Mouse (Mus musculus) MN1 (cell line): ENCODE results near the gene Slit3.

ENCODE experiments used
- DNase-seq: peaks from one replicate; pipeline ENCODE4 v3.0.0-alpha.2; 2016; ENCODE audit warnings: low spot score

Slit3 gene

DNA sequence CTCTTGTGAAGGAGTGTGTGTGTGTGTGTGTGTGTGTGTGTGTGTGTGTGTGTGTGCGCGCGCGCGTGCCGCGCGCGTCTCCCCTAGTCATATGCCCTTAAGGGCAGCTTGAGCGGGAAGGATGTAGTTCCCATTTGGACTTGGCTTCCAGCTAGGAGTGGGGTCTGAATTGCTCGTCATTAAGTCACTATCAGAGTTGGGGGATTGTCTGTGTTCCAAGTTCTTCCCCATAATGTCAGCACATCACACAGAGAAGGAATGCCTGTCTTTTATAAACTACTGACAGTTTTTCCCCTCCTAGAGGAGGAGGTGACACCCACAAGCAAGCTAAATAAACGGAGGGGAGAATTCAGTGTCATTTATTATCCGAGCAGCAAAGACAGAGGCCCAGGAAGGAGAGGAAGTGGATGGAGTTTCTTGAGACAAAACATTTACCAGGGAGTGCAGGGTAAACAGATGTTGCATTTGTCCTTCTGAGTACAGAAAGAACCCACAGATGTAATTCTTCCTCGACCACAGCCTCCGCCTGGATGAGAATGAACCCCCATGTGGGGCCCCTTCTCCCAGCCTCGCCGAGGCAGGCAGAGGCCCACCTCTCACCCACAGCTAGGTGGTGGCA, 3.6 kb downstream of the Slit3 start:
- DNase-seq = no peak

DNA sequence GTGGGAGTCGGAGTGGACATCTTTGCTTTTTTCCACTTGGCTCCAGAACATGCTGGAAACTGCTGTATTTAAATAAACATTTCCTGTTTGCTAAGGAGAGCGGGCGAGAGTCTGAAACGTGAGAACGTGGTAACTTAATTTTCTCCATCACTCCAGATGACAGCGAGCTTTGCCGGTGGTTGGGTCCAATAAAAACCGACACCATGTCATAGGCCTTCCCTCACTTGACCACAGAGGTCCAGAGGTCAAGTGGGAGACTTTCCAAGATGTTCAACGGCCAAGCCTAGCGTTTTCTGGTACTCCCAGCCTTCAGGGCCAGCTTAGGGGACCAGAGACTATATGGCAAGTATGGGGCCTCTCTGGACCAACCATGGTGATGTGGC, 4.1 kb downstream of the Slit3 start:
- no peak for DNase-seq

DNA sequence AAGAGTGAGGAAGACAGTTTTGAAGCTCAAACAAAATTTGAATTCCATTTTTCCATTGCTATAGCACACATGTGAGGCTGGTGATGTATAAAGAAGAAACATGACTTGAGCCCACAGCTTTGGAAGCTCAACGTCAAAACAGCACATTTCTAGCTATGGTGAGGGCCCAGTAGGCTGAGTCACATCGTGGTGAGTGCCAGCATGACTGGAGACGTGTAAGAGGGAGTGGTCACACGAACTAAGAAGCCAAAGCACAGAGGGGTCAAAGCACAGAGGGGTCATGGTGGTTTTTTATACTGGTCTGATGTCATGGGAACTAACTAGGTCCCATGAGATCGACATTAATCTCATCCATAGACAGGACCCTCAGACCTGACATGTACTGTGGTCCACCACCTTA, 10.7 kb downstream of the Slit3 start:
- DNase-seq = no peak

DNA sequence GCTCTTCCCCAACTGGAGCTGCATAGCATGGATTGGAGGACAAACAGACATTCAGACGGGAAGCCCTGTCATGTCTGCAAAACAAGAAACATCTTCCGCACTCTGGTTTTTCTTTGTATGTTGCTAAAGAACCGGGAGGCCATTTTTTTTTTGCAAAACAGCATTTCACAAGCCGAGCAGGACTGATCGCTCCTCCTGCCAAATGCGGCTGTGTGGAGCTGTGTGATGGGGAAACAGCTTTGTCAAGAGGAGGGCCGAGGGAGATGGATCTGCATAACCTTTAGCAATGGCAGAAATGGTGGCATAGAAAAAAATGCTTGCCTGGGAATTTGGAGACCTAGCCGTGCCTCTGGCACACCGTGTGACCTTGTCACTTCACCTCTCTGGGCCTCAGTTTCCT, 15.6 kb downstream of the Slit3 start:
- no peak for DNase-seq

DNA sequence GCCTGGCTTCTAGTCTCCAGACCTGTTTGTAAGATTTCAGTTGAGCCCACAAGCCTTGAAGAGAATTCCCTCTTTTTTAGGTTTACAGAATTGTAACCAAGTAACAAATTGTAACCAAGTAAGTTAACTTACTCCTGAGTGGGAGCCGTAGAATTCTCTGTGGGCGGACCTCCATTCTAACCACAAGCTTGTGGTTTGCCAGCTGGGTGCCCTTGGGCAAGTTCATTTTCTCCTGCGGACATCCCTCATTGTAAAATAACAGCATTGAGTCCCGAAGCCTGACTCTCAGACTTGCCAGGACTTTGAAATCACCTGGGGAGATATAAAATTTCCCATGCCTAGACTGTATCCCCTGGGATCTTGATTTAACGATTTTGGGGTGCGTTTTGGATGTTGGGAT, 19.1 kb downstream of the Slit3 start:
- no peak for DNase-seq

DNA sequence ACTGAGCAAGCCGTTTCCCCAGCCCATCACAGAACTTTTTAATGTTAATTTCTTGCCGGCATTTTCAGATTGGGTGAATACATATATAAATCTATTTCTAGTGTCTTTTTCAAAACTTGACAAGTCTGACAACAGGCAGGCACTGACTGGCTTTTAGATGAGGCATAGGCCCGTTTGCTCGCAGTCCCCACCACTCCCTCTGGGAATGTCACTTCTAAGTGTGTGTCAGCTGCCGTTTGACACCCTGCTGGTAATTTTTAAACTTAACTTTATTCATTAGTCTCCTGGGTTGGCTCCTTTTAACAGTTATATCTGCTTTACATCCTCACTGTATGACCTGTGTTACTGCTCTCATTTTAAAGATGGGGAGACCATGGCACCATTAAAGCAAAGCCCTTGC, 21.2 kb downstream of the Slit3 start:
- DNase-seq = no peak

DNA sequence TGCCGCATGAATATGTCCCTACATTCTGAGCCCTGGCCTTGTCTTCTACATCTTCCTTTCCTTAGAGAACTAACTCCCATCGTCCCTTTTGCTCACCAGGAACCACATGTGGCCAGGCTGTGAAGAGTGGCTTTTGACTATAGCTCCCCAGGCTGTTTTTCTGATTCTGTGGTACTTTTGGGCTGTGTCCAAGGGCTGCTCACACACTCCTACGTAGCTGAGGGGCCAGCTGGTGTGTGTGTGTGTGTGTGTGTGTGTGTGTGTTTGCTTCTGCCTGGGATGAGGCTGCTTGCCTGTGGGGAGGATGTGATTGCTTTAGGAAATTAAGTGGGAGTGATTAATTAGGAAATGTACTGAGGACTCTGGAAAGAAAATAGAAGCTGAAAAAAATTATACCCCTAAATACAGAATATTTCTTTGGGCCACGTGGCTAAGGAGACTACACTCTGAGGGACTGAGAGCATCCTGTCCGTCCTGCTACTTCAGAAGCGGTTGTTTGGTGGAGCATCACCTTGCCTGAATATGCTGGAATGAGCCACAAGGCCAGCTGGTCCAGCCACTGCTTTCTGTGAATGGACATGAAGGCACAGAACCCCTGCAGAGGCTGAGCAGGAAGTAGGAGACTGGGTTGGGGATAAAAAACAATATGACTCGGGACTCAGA, 21.8 kb downstream of the Slit3 start:
- DNase-seq = peak; percentile 64

DNA sequence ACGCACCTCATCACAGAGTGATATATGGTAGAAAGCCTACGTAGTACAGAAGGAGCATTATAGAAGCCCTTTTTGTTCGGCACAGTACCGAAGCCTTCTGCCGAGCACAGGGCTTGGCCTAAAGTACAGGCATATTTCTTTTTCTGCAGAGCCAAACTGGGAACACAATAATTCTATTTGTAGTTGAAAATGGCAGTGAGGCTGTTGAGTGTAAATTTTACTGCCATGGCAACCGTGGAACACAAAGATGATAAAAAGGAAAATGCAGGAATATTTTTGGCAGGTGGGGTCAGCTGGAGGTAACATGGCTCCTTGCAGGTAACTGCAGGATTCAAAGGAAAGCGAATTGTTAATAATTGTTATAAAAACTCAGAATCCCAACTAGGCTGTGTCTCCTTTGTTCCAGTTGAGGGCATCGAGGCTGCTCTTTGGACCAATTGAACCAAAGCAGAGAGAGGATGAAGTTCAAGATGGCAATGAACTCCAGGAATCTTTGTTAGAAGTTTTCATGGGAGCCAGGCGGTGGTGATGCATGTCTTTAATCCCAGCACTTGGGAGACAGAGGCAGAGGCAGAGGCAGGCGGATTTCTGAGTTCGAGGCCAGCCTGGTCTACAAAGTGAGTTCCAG, 26.9 kb downstream of the Slit3 start:
- DNase-seq = no peak

DNA sequence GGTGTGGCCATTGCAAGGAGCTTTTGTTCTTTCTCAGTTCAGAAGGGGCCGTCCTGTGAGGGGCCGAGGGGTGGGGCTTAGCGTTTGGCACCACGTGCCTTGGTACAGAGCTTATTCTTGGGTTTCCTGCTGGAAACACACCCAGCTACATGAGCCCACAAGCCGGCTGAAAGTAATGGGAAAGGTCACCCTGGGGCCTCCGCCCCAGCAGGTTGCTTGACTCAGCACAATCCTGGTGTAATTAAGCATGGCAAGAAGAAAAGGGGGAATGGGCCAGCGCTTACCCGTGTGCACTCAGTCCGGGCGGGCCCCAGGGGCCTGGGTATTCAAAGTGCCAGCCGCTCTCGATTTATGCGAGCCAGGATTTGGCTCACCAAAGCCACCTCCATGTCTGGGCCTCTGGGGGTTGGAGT, 30.5 kb downstream of the Slit3 start:
- no peak for DNase-seq

DNA sequence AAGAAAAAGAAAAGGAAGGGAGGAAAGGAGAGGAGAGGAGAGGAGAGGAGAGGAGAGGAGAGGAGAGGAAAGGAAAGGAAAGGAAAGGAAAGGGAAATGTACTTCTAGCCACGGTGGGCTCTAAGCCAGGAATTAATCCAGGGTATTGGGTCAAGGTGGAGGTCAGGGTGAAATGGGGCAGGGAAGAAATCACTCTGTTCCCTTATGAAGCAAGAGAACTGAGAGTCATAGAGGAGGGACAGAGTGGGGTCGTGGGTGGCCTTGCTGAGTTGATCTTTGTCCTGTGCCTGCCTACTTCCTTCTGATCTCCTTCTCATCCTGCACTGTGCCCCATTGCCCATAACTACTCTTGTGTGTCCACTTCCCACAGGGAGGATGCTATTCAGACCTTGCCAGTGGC, 31.9 kb downstream of the Slit3 start:
- no peak for DNase-seq

DNA sequence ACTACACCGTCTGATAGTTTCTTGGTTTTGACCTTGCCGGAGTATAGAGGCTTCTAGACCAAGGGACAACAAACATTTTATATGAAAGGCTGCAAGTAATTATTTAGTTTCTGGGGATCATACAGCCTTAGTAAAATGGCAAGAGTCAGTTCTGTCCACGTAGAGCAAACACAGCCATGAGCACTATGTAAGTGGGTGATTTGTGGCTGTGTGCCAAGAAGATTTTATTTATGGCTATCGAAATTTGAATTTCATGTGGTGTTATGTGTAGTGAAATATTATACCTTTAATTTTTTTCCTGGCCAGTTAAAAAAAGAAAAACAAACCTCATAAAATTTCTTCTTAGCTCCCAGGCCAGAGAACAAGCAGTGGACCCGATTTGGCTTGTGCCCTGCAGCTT, 33.4 kb downstream of the Slit3 start:
- no peak for DNase-seq

DNA sequence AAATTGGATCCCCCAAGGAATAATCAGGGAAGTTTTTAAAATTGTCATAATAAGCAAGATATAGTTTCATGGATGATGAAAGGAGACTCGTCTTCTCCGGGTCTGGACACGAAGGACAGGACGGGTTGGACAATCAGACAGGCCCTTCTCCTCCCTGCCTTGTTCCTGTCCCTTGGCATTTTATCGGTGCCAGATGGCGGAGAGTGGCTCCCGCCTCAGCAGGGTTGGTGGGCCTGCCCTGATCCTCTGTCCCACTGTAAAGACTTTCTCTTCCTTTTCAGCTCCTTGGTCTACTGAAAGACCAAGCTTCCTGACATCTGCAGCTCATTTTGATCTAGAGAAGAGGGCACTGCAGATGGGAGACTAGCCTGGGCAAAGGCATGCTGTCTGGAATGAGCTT, 34.3 kb downstream of the Slit3 start:
- no peak for DNase-seq

DNA sequence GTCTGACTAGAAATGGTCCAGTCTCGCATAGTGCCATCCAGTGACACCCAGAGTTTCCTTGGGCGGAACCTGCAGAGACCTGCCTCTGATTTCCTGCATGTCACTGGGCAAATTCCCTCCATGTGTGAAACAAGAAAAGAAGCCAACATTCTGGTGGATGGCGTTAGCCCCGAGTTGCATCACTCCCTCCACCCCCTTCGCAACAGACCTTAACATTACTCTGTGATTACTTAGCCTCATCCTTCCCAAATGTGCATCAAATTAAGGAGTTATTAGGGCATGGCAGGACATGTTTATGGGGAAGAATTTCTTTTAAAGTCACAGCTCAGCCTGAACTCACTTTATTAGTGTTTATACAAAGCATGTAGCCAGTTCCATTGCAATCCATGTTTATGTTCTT, 35.7 kb downstream of the Slit3 start:
- DNase-seq = peak; percentile 52

DNA sequence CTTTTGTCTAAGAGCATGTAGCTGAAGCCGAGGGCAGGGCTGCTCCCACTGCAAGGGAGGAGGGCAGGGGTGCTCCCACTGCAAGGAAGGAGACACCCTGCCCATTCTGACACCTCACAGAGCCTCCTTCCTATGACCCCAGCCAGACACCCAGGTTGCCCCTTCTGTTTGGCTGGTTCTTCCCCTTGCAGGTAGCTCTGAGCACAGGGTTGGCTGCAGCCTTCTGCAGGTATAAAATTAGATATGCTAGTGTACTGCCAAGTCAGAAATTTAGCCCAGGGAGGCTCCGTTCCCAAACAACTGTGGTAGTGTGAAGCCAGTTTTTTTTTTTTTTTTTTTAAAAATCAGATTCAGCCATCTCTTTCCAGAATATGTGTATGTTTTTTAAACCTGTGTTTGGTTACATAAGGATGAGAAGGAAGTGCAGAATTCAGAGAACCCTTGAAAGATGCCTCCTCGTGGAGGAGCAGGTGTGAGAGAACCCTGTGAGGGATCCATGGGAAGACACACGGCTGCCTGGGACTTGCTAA, 39.7 kb downstream of the Slit3 start:
- DNase-seq = no peak

DNA sequence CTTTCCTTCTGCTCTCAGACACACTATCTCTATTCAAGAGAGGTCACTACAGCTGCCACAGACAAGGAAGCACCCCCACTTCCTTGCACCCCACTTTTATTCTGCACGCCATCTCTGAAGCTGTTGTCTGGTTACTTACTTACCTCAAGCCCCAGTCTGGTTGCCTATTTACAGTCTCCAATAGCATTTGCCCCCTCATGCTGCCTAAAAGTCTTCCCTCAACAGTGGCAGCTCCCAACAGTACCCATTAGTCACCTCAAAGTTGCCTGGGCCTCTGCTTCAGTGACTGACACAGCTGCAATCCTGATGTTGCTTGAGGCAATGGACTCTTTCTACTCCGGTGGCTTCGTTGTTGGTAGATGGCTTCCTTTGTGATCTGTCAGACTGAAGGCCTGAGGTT, 42.4 kb downstream of the Slit3 start:
- DNase-seq = no peak

DNA sequence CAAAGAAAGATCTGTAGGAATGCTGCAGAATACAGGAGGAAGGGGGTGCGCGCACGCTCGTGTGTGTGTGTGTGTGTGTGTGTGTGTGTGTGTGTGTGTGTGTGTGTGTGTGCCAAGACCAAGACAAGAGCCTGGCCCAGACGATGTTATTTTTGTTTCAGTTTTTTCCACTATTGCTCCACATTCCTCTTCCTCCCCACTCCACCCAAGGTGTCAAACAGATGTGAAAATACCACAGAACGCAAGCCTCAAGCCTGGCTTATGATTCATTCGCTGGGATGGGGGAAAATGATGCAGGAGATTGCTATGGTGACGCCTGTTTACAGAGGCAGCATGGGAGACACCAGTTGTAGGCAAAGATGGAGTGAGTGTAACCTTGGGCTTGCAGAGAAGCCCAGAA, 46.2 kb downstream of the Slit3 start:
- no peak for DNase-seq

DNA sequence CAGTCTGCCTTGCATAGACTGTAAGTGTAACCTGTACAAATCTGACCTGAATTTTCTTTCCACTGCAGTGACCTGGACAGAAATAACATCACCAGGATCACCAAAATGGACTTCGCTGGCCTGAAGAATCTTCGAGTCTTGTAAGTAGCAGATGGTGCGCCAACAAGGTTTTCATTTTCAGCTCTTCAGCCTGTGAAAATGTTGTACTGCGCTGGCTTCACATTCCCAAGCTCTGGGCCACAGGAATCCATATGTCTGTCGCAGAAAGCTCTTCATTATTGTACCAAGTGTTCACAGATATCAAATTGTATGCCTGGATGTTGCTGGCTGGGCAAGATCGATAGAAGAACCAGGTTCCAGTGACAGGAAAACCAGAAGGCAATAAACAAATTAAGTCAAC, 50.5 kb downstream of the Slit3 start:
- no peak for DNase-seq

DNA sequence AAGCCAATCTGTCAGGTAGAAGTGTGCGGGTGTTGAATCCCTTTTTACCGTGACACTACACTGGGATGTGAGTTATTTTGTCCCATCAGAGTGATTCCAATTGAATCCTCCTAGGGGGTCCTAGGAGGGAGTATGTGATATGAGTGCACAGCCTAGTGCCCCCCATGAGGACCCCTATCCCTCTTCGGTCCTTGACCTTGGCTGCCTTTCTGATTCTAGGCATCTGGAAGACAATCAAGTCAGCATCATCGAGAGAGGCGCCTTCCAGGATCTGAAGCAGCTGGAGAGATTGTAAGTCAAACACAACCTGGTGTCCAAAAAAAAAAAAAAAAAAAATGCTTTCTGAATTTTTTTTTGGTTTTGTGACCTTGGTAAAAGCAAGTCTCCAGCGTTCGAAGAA, 56.5 kb downstream of the Slit3 start:
- no peak for DNase-seq

DNA sequence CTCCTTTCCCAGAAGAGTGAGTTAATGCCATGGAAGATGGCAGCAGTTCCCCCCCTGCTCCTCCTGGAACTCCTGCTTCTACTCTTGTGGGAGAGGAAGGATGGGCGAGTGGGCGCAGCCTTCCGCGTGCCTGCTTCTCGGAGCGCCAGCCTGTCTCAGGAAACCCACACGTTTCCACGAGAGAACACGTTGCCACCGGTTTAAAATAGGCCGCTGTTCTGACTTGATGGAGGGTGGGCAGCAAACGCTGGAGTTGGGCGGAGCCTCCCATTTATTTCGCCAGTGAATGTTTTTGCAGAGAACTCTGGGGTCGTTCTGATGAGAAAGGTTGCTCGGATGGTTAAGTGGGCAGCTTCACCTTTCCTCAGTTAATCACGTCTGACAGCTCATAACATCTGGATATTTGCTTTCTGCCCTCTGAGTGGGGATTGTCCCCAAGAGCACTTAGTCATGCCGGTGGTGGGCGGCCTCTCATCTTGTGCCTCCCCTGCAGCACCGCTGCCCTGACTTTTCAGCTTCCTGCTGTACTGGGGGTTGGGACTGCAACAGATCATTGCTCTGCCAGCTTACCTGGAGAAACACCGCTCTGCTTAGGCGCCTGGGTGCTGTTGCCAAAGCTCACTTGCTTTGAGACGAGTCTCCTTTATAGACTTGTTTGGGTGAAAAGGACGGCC, 57.3 kb downstream of the Slit3 start:
- no peak for DNase-seq

DNA sequence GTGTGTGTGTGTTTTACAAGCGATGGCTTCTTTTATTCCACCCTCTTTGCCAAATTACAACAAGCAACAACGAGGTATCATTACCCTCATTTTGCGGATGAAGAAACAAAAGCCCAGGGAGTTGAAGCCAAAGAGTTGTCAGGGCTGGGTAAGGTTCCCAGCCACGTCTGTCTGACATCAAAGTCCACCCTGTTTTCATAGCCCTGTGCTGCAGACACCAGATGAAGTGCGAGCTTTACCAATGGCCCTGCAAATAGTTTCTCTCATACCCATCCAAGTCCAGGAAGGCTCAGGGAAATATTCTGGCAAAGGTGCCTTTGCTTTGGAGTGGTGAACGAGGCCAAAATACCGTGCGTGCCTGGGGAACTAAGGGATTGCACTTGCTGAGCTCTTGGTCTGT, 58.3 kb downstream of the Slit3 start:
- no peak for DNase-seq

DNA sequence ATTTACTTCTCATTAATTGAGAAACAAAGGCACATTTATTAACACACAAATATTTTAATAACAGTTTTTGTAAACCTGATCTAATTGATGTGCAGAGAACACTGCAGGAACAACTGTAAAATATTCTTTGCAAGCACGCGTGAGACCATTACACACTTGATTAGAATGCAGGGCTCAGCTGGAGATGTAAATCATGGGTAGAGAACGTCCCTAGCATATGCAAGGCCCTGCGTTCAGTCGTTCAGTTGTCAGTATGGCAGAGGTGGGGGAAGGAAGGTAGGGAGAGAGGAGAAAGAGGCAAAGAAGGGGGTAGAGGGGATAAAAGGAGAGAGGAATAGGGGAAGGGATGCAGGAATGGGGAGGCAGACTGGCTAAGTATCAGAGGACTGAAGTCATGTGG, 61.9 kb downstream of the Slit3 start:
- no peak for DNase-seq

DNA sequence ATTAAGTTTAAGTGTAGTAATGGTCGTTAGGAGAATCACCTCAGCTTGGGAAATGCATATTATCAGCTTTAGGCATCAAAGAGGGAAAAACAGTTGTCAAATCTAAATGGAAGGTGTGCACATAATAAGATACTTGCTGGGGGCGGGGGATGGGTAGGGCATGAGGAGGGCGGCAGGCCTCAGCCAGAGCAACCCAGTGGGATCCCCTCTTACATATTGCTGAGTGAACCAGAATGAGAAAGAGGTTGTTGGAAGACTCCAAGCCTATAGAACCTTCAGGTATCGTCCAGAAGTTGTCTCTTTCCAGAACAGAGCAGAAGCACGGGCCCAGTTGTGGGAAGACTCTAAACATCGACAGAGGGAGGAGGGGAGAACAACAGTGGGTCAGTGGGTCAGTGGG, 73.8 kb downstream of the Slit3 start:
- DNase-seq = no peak

DNA sequence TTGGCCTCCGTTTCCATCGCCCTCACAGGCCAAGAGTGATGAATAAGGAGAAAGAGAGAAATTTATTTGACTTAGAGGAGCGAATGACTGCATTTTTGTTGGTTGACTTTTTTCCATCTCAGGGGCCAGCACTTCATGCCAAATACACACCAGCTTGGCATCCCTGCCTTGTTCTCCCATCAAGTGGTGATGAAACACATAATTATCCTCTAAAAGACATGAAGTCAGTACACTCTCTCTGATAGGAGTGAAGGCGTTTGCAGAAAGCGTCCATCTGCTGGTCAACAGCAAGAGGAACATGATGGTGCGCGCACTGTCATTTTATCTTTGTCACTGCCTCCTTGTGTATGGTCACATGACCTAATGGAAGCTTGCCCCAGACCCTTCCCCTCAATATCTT, 75.8 kb downstream of the Slit3 start:
- no peak for DNase-seq
